Mouse (Mus musculus) hindbrain, embryonic 11.5 days (tissue): ENCODE data around the gene 4921530L21Rik. TPM values are rescaled to one million over a fixed set of nuclear protein-coding genes. Genes with fewer than 3 reads are reported as not detected.

Source experiments
- ATAC-seq: fragments of 200-750 bp; cut with Nextera tagmentation; 2 replicates; pipeline ENCODE4 v1.8.0; 2017; ENCODE audit warnings: mild to moderate bottlenecking, moderate TSS enrichment, moderate library complexity; ENCODE audit not compliant: low FRiP score
- DNase-seq: peaks from one replicate; pipeline ENCODE4 v3.0.0-alpha.2; 2015; ENCODE audit warnings: low spot score
- H3K27ac ChIP-seq: fragments of 300-500 bp; sonication (generic); 2 replicates; pipeline ENCODE4 v1.5.1; 2014; ENCODE audit warnings: mild to moderate bottlenecking, low read depth, low read length
- H3K27me3 ChIP-seq: fragments of 300-500 bp; sonication (generic); 2 replicates; pipeline ENCODE4 v1.6.1; 2014; ENCODE audit warnings: mild to moderate bottlenecking, low read length, moderate library complexity, mixed read lengths; ENCODE audit not compliant: control insufficient read depth, insufficient read depth
- H3K36me3 ChIP-seq: fragments of 300-500 bp; sonication (generic); 2 replicates; pipeline ENCODE4 v1.6.1; 2014; ENCODE audit warnings: mild to moderate bottlenecking, low read length, moderate library complexity, mixed read lengths; ENCODE audit not compliant: control insufficient read depth, insufficient read depth
- H3K4me1 ChIP-seq: fragments of 300-500 bp; sonication (generic); replicated peaks from 2 replicates; pipeline ENCODE4 v1.6.1; 2014; ENCODE audit warnings: low read length, mixed read lengths; ENCODE audit not compliant: control insufficient read depth, insufficient read depth
- H3K4me2 ChIP-seq: fragments of 300-500 bp; sonication (generic); replicated peaks from 2 replicates; pipeline ENCODE4 v1.6.1; 2014; ENCODE audit warnings: mild to moderate bottlenecking, low read depth, low read length
- H3K4me3 ChIP-seq: fragments of 300-500 bp; sonication (generic); 2 replicates; pipeline ENCODE4 v1.5.1; 2014; ENCODE audit warnings: low read depth, low read length
- H3K9ac ChIP-seq: fragments of 300-500 bp; sonication (generic); 2 replicates; pipeline ENCODE4 v1.6.1; 2014; ENCODE audit warnings: low read depth, low read length
- H3K9me3 ChIP-seq: fragments of 300-500 bp; sonication (generic); 2 replicates; pipeline ENCODE4 v1.6.1; 2016; ENCODE audit warnings: low read length; ENCODE audit not compliant: control insufficient read depth
- WGBS: fragments of 180-500 bp; shearing (Covaris S2); extraction: QIAGEN DNeasy Blood & Tissue Kit; methylation state at CpG from one replicate; pipeline ENCODE4 v1.1.7; 2014; 5-methylcytosine and 5-hydroxymethylcytosine counted together
- polyA plus RNA-seq: library from polyadenylated mRNA; unstranded; fragments of >200 nt; fragmentation: Nextera tagmentation; extraction: Ambion mirVana; gene quantifications from 2 replicates; pipeline ENCODE4 v1.2.1, GENCODE M21; 2014

4921530L21Rik gene
- polyA plus RNA-seq = not detected in 2 replicates

DNA sequence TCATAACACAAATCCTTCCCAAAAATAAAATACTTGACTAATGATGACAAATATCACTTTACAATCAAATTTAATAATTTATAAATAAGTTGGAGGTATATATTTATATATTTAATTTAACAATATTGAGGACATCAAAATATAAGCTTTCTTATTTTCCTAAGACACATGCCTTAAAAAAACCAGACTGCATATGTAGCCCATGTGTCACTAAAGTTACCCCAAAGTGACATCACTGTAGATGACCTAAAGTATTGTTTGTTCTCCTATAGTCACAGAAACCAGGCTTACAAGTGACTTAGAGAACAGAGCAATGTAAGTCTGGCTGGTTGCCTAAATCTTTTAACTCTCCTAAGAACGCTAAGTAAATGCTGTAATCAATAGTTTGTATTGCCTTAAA lies at the start of gene 4921530L21Rik:
4921530L21Rik (plus strand) TSS at position 301 of the 400 bp plus-strand sequence.
- H3K4me1 ChIP-seq = no peaks in the 10 kb centered on the region
- H3K9ac ChIP-seq = no peak within 1 kb of the TSS
- no peaks in the 10 kb centered on the region for H3K9me3 ChIP-seq
- DNase-seq (no peak), ATAC-seq (no peak)
- H3K27me3 ChIP-seq = no peaks in the 10 kb centered on the region
- 92% methylated on average over 1 of the region's 1 CpGs for WGBS
- H3K27ac ChIP-seq = no peak within 1 kb of the TSS
- H3K4me2 ChIP-seq = no peak within 1 kb of the TSS
- H3K4me3 ChIP-seq = no peak within 1 kb of the TSS
- H3K36me3 ChIP-seq = no peaks in the 10 kb centered on the region

GRCm38 (mm10) chr14:95833866-95834265 lies 47.2 kb upstream of the 4921530L21Rik start:
- Histone ChIP-seq H3K27me3 (no peaks in the 10 kb centered on the region), H3K27ac (no peak overlapping the region), H3K9me3 (no peaks in the 10 kb centered on the region), H3K4me2 (no peak overlapping the region), H3K9ac (no peak overlapping the region), H3K36me3 (no peaks in the 10 kb centered on the region), H3K4me1 (no peaks in the 10 kb centered on the region), H3K4me3 (no peak overlapping the region)
- WGBS = 71% methylated on average over 3 of the region's 3 CpGs
- no peak for DNase-seq
- ATAC-seq = no peak

DNA sequence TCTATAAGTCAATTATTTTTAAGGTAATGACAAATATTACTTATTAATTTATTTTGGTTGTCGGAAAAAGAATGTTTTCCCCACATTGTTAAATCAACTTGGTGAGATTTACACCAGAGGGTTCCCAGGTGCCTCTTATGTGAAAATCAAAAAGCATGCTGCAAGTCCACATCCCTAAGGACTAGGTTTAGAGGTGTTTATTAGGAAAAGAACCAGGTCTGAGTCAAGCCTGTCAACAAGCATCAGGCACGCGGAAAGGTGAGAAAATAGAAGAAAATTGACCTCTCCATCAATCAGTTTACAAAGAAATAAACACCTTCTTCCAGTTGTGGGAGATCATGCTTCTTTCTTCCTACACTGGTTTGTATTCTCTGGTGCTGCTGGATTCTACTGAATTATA lies 18.1 kb upstream of the 4921530L21Rik start:
- no peak for ATAC-seq
- H3K4me3 ChIP-seq = no peak overlapping the region
- WGBS = 82% methylated on average over 3 of the region's 3 CpGs

GRCm38 (mm10) chr14:95865676-95866416 lies 15.2 kb upstream of the 4921530L21Rik start:
- Histone ChIP-seq H3K36me3 (no peaks in the 10 kb centered on the region), H3K4me3 (no peak overlapping the region), H3K27me3 (no peaks in the 10 kb centered on the region), H3K9ac (no peak overlapping the region), H3K4me1 (no peaks in the 10 kb centered on the region), H3K27ac (no peak overlapping the region), H3K4me2 (no peak overlapping the region), H3K9me3 (no peaks in the 10 kb centered on the region)
- ATAC-seq (no peak), DNase-seq (no peak)
- 79% methylated on average over 7 of the region's 7 CpGs for WGBS

More for the DNA sequence above, 18.1 kb upstream of the 4921530L21Rik start:
- no peak overlapping the region for H3K27ac ChIP-seq
- H3K9ac ChIP-seq = no peak overlapping the region
- H3K36me3 ChIP-seq = no peaks in the 10 kb centered on the region
- no peak overlapping the region for H3K4me2 ChIP-seq
- no peaks in the 10 kb centered on the region for H3K9me3 ChIP-seq
- no peaks in the 10 kb centered on the region for H3K4me1 ChIP-seq
- DNase-seq = no peak
- H3K27me3 ChIP-seq = no peaks in the 10 kb centered on the region

DNA sequence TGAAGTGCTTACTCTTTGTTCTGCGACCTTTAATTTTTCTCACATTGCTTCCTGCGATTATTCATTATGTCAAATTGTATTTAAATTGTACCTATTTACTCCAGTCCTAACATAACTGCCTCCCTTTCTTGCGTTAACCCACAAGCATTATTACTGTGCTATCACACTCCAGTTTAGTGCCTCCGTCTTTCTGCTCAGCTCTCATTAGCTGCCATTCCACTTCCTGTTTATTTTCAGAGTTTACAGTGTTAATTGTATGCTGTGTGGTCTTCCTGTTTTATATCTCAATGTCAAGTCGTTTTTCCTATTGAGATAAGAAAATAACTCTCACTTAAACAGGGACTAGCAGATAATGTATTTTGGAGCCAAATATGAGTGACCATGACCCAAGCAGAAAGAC lies 9.0 kb upstream of the 4921530L21Rik start:
- no peak overlapping the region for H3K4me3 ChIP-seq
- H3K36me3 ChIP-seq = no peaks in the 10 kb centered on the region
- H3K9ac ChIP-seq = no peak overlapping the region
- ATAC-seq = no peak
- no peaks in the 10 kb centered on the region for H3K9me3 ChIP-seq
- H3K4me1 ChIP-seq = no peaks in the 10 kb centered on the region
- no peaks in the 10 kb centered on the region for H3K27me3 ChIP-seq
- 82% methylated on average over 5 of the region's 5 CpGs for WGBS
- H3K4me2 ChIP-seq = no peak overlapping the region
- no peak for DNase-seq
- H3K27ac ChIP-seq = no peak overlapping the region

DNA sequence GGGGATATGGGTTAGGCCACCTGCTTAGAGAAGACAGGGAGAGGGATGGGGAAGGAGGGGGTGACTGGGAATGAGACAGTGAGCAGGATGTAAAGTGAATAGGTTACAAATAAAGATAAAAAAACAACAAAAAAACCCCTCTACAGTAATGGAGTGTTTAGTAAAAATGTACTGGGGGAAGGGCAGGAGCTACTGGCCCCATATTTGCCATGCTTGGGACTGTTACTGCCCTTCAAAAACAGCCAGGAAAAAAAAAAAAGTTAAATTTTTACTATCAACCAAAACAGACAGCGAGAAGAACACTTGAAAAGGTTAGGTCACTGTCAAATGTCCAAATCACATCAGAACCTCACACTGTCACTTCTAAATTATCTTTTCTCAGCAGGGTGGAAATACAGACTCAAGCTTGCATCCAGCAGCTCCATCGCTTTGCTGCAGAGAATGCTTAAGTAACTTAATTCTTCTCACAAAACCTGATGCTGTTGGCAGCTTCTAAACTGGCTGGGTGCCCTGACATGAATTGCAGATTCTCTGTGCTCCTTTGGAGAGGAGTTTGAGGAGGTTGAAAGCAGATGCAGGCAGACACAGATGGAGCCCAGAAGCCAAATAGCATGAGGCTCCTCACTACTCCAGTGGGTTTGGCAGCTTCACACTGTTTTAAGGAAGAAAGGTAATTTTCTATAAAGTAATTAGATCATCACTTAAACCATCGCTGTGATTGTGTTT lies 4.1 kb upstream of the 4921530L21Rik start:
- Histone ChIP-seq H3K36me3 (no peaks in the 10 kb centered on the region), H3K4me3 (no peak overlapping the region), H3K4me2 (no peak overlapping the region), H3K9me3 (no peaks in the 10 kb centered on the region), H3K27ac (no peak overlapping the region), H3K27me3 (no peaks in the 10 kb centered on the region), H3K9ac (no peak overlapping the region), H3K4me1 (no peaks in the 10 kb centered on the region)
- WGBS = 72% methylated on average over 3 of the region's 3 CpGs
- ATAC-seq (no peak), DNase-seq (no peak)

- Histone ChIP-seq H3K4me1 (no peaks in the 10 kb centered on the region), H3K4me2 (no peak overlapping the region), H3K4me3 (no peak overlapping the region), H3K9ac (no peak overlapping the region), H3K9me3 (no peaks in the 10 kb centered on the region), H3K27me3 (no peaks in the 10 kb centered on the region), H3K27ac (no peak overlapping the region), H3K36me3 (no peaks in the 10 kb centered on the region)
- DNase-seq = no peak
- 82% methylated on average over 1 of the region's 1 CpGs for WGBS
- ATAC-seq = no peak
Observed at GRCm38 (mm10) chr14:95877548-95877947, 3.5 kb upstream of the 4921530L21Rik start.

- no peaks in the 10 kb centered on the region for H3K4me1 ChIP-seq
- H3K27ac ChIP-seq = no peak overlapping the region
- ATAC-seq (peak; percentile 74), DNase-seq (peak; percentile 14)
- H3K9me3 ChIP-seq = no peaks in the 10 kb centered on the region
- no peak overlapping the region for H3K9ac ChIP-seq
- 49% methylated on average over 6 of the region's 6 CpGs for WGBS
- H3K4me2 ChIP-seq = no peak overlapping the region
- no peaks in the 10 kb centered on the region for H3K36me3 ChIP-seq
- no peaks in the 10 kb centered on the region for H3K27me3 ChIP-seq
- H3K4me3 ChIP-seq = no peak overlapping the region
Observed at GRCm38 (mm10) chr14:95899458-95899857, 18.4 kb downstream of the 4921530L21Rik start.
